Mouse (Mus musculus): ENCODE results near the gene St3gal3.

Gene St3gal3

DNA sequence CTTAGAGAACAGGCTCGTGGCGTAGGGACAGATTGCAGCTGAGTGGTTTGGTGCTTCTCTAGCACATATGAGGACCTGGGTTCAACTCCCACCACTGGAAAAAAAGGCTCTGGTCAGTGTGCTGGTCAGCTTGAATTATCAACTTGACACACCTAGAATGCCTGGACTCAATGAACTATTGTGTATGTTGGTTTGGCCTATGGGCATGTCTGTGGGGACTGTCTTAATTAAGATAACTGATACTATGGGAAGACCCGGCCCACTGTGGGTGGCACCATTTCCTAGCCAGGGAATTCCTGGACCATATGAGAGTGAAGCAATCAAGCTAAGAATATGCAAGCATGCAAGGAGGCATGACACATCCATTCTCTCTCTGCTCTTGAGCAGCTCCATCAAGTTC is 150.5 kb downstream of the St3gal3 start:
- no peak for DNase-seq (ENCODE audit: low read depth)

DNA sequence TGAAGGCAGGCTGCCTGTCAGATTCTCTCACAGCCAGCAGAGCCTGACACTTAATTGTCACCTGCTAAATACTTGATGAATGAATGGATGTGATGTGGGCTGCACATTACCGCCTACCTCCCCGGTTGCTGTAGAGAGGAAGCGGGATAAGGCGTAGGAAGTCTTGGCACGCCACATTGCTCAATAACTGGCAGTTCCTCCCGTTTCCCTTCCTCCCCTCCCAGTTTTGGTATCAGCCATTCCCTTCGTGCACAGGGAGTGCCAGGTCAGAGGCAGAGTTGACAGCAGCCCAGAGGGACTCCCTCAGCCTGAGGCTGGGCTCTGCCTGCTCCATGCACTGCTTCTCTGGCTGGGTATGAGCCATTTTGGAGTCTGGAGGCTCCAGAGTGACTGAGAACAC is 152.0 kb downstream of the St3gal3 start:
- no peak for DNase-seq (ENCODE audit: low read depth)

DNA sequence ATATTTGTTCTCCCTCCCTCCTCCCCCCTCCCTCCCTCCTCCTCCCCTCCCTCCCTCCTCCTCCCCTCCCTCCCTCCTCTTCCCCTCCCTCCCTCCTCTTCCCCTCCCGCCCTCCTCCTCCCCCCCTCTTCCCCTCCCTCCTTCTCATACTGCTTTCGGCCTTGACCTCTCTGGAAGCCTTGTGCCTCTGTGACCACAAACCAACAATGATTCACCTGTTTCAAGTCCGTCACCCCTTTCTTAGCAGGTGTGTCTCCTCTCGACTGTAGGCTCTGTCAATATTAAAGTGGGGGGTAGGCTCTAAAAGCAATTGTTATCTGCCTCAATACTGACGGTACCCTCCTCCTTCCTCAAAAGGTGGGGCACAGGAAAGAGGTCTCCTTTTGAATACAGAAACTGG is 153.2 kb downstream of the St3gal3 start:
- no peak for DNase-seq (ENCODE audit: low read depth)

DNA sequence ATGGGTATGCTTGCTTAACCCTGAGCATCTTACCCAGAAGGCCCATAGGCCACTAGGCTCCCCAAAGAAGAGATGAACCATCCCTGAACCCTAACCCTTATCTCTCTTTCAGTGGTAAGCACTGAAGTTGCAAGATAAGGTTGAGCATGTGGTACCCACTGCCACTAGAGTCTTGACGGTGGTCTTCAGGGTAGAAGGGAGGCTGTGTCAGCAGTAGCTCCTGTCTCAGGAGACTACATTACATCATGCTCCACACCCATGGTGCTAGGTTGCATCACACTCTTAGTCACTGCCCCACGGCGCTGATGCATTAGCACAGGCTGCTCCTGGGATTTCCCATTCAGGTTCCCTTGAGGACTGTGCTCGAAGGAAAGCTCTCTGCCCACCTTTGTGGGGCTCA is 154.6 kb downstream of the St3gal3 start:
- no peak for DNase-seq (ENCODE audit: low read depth)

DNA sequence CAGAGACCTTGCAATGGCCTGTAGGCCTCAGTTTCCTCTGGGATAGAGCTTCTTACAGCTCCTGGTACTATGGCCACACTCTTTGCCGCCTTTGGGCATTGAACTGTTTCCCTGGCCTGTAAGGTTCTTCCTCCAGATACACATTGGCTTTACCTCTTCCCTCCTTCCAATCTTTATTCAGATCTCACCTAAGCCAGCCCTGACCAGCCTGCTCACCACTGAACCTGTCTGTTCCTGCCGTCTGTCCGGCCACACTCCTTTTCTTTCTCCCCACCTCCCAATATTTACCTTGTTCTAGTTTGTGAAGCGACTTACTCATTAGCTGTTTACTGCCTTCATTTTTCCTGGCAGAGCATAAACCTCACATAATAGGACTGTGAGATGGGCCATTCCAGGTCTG is 155.5 kb downstream of the St3gal3 start:
- DNase-seq (ENCODE audit: low read depth): no peak

DNA sequence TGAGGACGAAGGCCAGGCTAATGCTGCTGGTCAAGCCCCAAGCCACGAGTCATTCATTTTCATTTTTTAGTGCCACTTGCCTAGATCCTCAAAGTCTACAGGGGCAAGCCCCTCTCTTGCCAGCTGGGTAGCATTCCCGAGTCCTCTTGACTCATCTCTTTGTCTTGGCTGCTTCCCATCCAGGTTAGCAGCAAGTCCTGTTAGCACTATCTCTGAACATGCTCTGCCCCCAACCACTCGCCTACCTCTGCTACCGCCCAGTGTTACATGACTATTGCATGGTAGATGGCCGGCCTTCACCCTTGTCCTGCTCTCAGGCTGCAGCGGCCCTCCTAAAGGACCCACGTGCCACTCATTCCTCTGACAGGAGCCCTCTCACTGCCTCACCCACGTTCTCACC is 156.4 kb downstream of the St3gal3 start:
- no peak for DNase-seq (ENCODE audit: low read depth)

DNA sequence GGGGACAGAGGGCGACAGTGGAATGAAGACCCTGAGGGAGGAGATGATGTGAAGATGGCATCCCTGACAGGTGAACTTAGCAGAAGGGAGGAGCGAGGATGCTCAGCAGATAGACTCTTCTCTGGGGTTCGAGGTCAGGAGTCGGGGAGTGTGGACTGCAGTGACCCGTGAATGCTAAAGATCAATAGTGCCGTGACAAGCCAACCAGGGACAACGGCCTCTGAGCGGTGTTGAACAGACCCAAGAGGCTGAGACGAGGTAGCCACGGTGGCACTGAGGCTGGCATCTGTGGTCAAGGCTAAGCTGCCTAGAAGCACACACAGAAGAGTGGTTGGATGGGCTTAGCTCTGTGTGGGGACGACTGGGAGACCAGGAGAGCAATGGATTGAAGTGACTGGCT is 156.9 kb downstream of the St3gal3 start:
- DNase-seq (ENCODE audit: low read depth): no peak

DNA sequence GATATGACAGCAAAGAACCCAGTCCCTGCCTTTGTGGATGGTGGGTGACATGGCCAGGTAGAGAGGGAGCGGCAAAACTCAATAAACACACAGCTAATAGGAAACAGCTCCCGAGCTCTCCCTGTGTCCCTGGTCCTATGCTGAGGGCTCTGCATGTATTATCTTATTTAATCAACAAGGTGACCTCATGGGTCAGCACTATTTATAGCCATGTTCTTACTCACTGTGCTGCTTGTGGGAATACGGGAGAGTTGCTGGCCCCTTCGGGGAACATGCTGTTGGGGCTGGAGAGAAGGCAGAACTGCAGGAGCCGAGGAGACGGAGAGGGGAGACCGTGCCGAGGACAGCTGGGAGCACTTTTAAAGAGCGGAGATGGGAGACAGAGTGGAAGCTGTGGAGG is 157.3 kb downstream of the St3gal3 start:
- no peak for DNase-seq (ENCODE audit: low read depth)

DNA sequence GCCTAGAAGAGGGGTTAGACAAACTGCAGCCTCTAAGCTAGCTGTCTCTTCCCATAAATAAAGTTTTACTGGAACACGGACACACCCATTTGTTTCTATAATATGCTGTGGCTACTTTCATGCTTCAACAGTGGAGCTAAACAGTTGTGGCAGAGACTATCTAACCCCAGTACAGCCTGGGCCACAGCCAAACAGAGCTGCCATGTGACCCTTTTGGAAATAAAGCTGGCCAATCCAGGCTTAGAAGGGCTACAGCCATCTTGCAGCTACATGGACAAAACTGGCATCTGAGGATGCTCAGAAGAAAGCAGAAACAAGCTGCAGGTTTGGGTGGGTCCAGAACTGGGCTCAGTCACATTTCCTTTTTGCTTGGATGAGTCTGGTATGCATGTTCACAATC is 158.9 kb downstream of the St3gal3 start:
- no peak for DNase-seq (ENCODE audit: low read depth)

DNA sequence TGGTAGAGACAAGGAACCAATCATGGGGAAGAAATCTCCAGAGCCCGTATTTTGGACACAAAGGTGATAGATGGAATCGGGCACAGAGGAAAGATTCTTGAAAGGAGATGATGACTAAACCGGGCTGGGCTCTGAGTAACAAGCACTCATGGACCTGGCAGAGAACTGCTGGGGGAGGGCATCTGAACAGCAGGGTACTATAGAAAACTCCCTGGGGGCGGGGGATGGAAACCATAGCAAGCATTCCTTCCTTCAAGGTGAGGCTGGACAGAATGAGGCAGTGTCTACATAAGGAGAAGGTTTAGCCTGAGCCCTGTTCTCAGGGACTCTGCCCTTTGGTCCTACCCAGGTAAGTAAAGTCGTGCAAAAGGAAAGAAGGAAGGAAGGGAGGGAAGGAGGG is 160.0 kb downstream of the St3gal3 start:
- no peak for DNase-seq (ENCODE audit: low read depth)

DNA sequence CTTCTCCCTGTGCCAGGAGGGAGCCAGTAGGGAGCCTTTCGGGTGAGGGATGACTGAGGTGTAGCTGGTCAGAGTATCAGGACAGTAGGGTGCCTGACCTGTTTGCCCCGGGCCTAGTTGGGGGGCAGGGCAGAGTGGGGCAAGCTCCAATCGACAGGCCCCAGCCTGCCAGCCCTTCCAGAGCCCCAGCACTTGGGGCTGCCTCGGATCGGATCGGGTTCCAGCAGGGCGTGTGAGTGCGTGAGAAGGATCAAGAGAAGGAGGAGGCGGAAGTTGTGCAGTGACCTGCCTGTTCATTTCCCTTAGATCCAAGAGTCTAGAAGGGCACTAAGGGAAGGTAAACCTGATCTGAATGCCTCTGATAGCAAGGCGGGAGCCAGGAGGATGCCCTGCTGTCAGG is 161.7 kb downstream of the St3gal3 start:
- DNase-seq (ENCODE audit: low read depth): no peak

DNA sequence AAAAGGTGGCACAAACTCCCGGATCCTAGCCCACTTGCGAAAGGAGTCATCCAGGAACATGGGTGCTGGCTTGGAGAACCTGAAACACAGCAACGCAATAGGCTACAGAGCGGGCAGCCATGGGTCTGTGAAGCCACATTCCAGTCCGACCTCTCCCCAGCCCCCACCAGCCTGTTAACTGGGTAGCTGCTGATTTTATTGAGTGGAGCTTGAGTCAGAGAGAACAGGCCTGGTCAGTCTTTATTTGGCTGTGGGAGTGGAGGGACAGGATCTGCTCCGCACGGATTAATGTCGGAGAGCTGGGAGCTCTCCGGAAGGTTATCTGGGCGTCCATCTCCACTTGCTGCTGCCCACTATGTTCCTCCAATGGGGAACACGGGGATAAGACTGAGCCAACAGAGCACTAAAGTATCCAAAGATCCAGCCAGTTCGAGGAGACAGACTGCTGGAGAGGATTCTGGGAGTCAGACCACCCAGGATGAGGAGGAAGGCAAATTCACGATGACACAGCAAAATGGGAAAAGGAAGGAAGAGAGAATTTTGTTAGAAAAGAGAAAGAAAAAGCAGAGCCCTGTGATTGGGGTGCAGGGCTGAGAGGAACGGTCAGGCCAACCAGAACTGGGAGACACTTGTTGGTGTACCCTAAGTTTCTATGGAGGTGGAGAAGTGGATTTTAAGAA is 170.2 kb downstream of the St3gal3 start:
- DNase-seq (ENCODE audit: low read depth): no peak

DNA sequence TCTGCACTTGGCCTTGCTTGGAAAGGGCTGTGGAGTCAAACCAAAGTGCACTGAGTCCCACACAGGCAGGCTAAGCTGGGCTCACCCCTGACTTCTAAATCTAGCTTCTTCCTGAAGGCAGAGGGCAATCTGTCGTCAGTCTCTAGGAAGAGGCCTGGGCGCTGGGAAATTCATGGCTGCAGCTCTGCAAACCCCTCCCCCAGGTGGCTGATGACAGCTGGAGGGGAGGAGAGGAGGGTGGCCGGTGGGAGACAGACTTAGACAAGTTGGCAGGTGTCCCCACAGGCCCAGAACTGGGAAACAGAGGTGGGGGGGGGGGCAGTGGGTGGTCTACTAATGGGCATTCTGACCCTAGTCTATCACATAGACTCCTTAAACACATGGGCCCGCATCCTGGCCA is 177.2 kb downstream of the St3gal3 start:
- DNase-seq (ENCODE audit: low read depth): no peak

DNA sequence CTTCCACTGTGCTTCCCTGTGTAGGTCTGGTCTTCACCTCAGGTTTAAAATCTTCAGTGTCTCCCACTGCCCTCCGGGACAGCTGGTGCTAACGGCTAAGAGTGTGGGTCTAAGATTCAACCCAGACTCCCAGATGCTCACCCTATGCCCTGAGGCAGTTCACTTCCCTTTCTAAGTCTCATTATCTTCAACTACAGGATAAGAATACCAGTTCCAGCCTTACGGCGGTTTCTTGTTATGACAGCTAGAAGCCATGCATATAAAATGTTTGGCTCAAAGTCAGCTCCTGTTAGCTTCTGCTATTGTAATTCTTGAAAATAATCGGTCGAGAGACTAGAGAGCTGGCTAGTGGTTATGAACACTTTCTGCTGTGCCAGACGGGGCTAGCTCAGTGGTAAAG is 187.2 kb downstream of the St3gal3 start:
- no peak for DNase-seq (ENCODE audit: low read depth)

DNA sequence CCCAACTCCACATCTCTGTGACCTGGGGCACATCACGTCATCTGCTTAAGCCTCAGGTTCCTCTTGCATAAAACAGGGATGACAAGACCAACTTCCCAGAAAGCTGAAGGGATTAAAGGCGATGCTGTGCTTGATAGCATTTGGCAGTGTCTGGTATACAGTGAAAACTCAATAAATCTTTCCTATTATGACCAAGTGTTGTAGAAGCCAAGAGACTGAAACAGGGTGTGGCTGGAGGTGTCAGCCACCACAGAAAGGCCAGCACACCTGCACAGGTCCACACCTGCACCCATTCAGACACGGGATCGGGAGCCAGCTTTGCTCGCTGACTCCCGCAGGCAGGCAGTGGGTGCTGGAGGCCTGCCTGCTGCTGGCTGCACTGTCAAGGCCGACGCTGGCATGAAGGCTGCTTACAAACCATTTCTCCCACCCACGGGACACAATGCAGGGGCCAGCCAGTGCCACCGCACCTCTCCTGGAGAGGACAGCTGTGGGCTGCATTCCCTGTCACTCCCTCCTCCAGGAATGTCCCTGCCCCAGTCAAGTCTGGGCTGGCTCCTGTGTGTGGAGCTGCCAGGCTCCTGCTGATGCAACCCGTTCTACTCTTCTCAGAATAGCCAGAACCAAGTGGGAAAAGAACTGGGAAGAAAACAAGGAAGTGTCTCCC is 187.9 kb downstream of the St3gal3 start:
- no peak for DNase-seq (ENCODE audit: low read depth)

DNA sequence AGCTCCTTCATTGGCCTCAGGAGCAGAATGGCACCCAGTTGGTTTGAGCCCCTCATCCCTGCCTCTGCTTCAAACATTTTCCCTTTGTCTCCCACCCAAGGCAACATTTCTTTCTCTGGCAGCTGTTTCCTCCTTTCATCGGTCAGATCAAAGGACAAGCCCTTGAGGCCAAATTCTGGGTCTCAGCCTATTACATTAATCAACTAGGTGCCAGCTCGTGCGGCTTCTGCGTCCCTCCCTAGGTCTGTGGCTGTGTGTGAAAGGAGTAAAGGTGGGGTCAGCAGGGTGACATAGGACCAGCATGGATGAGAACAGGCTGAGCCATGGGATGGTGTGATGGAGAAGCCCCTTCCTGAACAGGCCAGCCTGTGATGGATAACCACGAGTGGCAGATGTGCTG is 191.4 kb downstream of the St3gal3 start:
- no peak for DNase-seq (ENCODE audit: low read depth)

DNA sequence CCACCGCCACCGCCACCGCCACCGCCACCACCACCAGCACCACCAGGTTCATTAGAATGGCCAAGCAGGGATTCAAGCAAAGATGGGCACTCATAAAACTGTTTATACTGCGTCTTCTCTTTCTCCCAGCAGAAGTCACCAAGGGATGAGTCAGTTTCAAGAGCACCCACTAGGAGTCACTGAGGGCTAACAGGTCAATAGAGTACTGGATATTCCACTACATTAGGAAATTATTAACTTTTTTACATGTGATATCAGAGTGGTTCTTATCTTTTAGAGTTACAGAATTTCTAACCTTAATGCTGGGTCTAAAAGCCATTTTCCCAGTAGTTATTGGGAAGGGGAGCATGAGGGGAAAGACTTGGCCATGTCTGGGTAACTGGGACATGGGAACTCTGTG is 197.8 kb downstream of the St3gal3 start:
- no peak for DNase-seq (ENCODE audit: low read depth)

DNA sequence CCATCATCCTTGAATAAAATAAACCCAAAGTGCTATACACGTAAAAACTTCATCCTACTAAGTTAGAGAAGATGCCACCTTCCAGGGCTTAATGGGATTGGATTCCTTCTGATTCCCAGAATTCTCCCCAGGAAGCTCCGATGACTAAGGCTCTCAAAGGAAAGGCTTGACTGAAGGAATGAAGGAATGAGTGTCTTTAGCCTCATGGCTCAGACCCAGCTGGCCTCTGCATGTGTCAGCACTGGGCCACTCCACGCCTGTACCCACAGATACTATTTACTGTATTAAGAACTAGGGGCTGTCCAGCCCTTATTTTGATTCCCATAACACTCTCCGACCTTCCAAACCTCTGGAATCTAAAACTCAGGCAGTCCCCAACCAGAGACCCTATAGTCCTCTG is 200.6 kb downstream of the St3gal3 start:
- no peak for DNase-seq (ENCODE audit: low read depth)

DNA sequence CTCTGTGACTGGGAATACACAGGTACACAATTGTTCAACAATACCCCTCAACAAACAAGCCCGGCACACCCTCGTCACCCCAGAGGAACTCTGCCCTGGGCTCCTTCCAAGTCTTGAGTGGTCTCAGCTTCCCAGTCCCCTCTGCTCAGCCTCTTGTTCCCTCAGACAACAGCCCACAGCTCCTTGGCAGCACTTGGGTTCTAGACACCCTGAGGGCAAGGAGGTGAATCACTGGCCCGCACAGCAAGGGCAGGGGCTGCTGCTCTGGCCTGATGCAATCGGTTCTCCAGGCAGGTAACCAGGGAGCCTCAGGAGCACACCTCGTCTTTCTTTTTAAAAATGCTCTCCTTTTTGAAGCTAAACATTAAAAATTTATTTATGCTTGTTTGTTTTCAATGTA is 201.5 kb downstream of the St3gal3 start:
- DNase-seq (ENCODE audit: low read depth): no peak

DNA sequence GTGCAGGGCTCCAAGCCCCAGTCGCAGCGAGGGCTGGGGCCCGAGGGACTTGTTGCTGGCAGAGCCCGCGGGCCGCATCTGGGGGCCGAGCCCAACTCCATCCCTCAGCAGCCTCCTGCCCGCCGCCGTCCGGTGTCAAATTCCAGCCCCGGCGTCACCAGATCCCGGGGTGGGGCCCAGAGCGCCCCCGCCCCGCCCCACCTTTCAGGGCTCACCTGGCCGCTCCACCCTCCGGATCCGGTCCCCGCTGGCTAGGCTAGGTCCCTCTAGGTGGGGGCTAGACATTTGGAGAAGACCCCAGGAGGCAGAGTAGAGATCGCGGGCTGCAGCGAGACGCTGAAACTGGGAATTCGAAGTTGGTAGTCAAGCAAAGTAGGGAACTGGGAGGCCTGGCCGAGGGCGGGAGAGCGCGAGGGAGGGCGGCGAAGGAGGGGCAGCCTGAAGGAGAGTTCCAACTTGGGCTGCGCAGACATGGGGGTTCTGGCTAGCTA is 205.3 kb downstream of the St3gal3 start, which contains the start of gene Artn:
Gene Artn, minus strand, starts transcription at position 373 of the 491 bp plus-strand sequence.
- no peak for DNase-seq (ENCODE audit: low read depth)

DNA sequence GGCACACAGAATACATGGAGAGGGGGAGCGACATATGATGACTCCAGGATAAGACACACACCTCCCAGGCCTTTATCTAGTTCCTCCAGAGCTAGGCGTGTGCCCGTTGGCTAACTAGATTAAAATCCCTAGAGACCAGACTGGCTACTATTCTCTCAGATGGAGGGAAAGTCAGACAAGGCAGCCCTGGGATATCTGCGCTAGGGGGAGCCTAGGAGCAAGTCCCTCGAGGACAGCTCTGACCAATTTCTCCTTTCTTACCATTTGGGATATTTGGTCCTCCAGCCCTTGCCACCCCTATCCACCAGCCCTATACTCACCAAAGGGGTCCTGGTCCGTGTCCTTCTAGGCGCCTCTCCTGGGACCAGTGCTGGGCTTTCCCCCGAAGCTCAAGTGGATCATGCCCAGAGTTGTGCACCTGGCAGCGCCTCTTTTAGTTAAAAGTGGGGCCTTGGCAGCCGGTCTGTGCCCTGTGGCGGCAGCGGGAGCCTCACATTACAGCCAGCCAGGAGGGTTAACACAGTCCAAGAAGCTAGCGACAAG is 205.9 kb downstream of the St3gal3 start:
- no peak for DNase-seq (ENCODE audit: low read depth)

DNA sequence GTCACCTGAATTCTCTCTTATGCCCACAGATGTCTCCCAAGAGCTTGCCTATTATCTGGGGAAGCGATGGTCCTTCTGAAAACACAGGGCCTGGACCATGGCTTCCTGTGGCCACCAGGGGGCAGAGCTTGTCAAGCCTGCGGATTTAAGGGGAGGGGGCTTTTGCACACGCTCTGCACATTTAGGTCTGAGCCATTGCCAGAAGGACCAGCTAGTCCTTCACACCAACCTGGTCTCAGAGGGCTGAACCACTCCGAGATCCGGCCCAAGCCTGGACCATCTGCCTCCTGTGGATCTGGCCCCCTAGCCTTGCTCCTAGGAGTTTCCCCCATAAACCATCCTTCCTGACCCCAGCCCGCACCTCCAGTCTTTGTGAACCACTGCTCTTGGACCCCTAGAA is 206.5 kb downstream of the St3gal3 start:
- peak; percentile 40 for DNase-seq (ENCODE audit: low read depth)

Data from naive thymus-derived CD4-positive, alpha-beta T cell, adult 2 months (primary cell).